Mouse (Mus musculus) spleen, postnatal 4 days (tissue): ENCODE results near the gene Nr5a2.

Source experiments
- DNase-seq, 2 experiments: peaks; one replicate each; pipeline ENCODE4 v3.0.0; 2022; ENCODE audit warnings: low spot score in 2 of 2

Gene Nr5a2

DNA sequence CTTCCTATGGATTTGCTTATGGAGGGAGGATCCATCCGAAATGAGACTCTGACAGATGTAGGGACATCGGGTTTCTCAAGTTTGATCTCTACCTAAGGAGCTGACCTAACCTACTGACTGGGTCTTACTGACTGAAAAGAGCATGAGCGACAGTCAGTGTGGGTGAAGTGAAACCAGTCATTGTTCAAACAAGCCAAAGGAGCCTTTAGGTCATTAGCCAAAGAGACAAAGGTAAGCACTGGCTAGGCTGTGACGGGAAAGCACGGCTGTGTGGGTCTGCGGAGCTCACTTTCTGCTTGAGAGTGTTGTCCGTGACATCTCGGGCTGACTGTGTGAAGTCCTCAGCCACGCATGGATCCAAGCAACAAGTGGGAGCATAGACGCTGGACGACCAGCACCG lies 50.1 kb downstream of the Nr5a2 start:
- no peak for DNase-seq

DNA sequence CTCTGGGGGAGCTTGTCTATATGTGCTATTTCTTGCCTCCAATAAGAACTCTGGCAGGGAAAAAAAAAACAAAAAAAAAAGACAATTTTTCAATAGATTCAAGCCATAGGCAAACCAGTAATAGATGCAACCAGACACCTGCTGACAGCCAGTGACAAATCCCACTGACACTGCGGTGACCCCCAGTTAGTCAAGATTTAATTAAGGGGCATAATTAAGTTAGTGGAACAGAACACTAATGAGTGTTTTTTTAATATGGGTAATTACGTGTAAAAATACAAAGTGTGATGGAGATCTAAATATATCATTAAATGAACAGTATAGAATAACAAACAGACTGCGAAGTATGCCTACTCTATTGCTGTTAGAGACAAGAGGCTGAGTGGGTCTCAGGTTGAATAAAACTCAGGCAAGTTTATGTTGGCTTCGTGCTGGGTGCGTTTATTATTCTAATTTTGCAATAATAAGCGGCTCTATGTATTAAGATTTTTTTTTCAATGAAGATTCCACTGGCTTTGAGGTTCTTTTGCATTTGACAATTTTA lies 50.7 kb downstream of the Nr5a2 start:
- no peak for DNase-seq

DNA sequence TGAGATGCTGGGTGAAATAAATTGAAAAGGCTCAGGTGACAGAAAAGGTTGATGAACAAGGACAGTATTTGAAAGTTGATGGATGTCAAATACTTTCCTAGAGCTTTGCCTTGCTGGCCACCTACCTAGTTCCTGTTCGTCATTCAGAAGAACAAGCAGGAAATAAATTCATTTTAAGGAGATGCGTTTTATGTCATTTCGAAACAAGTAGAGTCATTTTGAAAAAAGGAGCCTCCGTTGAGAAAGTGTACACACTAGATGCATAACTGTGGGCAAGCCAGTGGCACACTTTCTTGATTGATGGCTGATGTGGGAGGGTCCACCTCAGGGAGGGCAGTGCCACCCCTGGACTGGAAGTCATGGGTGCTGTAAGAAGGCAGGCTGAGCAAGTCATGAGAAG lies 62.1 kb downstream of the Nr5a2 start:
- no peak for DNase-seq

DNA sequence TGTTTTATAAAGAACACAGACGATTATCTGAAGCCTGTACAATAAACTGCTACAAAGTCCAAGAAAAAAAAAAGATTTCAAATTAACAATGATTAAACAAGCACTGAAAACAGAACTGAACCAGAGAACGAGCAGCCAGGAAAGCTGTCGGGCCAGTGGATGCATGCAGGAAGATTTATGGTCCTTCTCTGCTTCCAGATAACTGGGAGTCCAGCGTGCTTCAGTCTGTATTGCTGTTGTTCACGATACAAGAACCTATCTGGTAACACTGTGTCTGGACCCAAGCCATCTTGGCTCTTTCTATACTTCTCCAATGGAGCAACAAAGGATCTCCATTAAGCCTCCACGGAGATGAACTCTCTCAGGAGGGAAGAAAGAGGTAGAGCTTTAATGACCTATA lies 63.9 kb downstream of the Nr5a2 start:
- no peak for DNase-seq

DNA sequence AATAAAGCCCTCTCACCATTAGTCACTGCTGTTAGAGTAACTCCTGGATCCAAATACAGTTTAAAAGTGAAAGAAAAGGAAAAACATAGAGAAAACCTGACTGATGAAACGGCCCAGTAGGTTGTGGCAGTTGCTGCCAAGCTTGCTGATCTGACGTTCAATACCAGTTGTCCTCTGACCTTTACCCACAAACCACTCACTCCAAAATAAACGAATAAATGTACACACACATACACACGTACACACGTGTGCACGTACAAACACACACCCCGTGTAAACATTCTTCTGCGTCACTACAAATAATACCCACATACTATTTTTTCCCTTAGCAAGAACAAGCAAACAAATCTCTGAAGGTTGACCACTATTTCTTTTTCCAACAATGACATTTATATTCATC lies 64.4 kb downstream of the Nr5a2 start:
- DNase-seq: no peak

DNA sequence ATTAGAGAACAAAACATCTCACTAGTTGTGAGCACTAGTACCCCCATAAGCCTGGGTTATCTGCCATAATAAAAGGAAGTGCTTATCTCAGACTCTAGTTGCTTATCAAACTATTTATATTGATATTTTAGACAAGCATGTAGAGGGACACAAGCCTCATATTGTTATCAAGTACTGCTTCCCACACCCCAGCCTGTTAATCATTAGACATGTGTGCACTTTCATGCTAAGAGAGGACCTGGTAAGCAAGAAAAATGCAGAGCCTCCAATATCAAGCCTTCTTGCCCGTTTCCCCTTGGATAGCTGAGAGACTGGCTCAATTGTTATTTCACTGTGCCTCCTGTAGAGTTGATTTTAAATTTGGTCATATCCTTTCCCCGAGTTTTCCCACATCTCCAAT lies 65.5 kb downstream of the Nr5a2 start:
- DNase-seq: no peak

DNA sequence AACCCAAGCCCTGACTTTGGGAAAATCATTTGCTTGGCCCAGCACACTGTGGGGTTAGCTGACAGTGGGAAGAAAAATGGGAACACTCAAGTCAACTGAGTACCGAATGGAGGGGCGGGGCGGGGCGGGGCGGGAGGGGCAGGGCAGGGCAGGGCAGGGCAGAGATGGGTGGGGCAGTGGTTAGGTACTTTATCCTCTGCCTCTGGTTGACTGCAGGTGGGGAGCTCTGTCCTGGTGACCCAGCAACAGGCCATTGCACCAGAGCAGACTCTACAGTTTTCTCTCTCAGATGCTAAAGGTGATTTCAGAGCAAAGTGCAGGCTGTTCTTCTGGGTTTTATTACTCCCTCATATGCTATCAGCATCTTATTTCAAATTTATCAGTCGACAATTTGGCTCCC lies 67.1 kb downstream of the Nr5a2 start:
- no peak for DNase-seq

DNA sequence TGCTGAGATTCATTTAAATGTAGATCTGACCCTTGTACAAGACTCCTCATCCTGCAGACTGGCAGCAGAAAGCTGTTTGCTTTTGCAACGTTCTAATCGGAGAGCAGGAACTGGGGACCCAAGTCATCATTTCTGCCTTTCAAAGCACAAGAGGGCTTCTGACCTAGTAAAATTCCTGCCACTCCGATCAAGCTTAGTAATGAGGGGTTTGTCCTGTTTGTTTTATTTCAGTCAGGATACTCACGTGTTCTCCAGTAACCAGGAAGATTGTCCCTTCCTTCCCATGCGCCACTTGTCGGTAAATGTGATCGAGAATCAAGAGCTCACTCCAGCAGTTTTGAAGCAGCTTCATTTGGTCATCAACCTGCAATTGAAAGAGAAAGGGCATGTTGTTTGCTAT lies 69.8 kb downstream of the Nr5a2 start:
- no peak for DNase-seq

DNA sequence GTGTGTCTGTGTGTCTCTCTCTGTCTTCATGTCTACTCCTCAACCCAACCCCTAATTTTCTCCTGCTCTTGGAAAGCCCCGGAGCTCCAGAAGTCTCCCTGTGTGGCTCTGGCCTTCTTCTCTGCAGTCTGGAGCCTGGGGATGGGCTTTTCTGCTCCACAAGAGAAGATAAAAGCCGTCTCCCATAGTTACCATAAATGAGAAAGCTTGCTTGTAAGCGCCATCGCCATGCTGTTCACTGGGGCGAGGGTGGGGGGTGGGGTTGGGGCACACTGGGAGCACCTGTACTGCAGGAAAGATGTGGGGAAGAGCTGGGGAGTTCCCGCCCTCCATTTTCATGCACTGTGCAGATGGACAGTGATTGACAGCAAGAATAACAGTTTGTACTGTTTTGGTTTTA lies 71.5 kb downstream of the Nr5a2 start:
- no peak for DNase-seq

DNA sequence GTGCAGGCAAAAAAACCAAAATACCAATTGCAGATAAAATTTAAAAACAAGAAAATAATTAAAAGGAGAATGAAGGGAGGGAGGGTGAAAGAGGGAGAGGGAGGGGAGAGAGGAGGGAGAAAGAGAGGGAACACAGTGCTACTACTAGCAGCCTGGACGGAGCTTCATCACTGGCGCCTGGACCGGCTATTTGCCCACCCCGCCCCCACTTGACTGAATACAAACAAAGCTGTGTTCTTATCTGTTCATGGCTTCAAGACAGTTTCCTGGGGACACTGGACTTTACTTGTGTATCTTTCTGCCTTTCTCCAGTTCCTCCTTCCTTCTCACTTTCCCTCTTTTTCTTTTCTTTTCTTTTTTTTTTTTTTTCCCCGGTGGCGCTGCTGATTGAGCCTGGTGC lies 73.6 kb downstream of the Nr5a2 start:
- no peak for DNase-seq

DNA sequence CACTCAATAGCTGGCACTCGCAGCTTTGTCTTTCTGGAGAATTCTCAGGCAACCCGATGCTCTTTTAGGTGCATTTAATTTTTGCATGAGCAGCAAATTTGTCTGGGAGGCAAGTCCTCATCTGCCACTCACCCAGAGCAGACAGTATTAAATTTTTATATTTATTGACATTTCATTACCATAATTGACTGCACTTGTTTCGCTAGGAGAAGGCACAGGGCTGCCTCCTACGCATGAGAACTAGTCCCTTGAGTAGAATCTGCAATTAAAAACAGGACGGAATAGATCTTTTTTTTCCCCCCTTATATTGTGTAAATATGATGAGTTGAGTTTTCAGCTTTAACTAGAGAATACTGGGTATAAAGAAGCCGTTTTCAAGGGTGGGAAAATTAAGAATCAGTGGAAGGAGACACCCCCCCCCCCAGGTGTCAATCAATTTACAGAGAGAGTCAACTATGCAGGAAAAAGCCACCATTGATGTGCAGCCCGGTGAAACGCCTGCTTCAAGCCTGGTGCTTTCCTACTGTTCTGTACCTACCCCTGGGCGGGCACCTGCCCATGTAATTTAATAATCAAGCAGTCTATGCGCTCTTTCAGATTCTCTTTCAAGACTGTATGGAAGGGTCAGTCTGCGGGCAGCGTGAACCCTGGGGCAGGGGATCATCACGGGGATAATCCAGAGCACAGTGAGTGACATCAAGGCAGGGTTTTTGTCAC lies 76.6 kb downstream of the Nr5a2 start:
- DNase-seq: no peak

DNA sequence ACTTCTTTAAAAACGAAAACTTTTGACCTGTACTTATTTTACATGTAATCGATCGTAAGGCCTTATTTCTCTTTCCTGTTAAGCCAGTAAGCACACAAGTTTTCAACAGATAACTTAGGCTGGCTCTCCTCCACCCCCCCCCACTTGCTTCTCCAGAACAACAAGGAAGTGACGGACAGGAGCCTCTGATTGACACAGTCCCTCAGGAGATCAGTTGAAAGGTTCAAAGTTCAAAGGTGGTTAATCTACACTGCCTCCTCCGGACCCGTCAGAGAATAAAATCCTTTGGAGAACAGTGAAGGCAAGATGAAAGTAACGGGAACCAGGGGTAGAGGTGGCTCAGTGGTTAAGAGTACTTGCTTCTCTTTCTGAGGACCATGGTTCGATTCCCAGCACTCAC lies 80.0 kb downstream of the Nr5a2 start:
- no peak for DNase-seq

DNA sequence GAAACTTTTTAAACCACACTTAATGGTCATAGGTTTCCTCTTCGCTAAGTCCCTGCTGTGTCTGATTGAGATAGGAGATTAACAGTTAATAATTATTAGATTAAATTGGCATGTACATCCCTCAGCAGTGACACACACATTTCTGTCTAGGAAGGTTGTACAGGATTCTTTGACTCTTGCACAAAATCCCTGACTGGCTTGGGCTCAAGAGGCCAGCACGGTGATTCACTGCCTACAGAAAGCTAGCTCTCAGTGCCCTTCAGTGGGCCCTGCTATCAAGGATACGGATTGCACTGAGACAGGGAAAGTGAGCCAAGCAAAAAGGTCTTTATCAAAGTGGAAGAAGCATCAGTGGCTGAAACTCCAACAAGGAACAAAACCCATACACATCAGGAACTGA lies 85.2 kb downstream of the Nr5a2 start:
- no peak for DNase-seq

DNA sequence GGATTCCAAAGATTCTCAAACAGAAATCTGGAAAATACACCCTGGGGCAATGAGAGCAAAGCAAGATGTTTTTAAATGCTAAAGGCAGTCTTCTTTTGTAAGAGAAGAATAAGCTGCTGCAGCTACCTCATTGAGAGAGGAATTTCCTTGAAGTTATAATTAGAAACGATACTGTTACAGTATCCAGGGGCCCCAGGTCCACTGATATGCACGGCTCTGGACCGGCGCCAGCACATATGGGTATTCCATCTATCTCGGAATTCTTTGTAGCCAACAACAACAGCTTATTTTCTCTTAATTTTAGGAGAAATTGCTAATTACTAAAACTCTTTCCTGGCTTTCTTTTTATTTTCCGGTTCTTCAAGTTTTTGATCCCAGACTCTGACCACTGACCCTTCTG lies 91.3 kb downstream of the Nr5a2 start:
- DNase-seq: no peak

DNA sequence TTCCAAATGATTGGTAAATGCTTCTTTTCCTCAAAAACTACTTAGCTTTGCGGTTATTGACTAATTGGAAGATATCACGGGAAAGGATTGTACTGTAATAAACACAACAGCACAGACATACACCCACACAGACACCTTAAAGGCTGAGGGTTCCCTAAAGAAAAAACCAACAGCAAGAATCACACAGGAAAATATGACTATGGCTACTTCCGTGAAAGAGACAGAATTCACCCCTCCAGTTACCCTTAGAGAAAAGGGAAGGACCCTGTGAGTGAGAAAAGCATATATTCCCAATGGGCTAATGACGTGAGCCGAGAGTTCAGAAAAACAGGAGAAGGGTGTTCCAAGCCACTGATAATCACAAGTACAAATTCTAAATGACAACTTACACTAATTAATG lies 92.0 kb downstream of the Nr5a2 start:
- no peak for DNase-seq

DNA sequence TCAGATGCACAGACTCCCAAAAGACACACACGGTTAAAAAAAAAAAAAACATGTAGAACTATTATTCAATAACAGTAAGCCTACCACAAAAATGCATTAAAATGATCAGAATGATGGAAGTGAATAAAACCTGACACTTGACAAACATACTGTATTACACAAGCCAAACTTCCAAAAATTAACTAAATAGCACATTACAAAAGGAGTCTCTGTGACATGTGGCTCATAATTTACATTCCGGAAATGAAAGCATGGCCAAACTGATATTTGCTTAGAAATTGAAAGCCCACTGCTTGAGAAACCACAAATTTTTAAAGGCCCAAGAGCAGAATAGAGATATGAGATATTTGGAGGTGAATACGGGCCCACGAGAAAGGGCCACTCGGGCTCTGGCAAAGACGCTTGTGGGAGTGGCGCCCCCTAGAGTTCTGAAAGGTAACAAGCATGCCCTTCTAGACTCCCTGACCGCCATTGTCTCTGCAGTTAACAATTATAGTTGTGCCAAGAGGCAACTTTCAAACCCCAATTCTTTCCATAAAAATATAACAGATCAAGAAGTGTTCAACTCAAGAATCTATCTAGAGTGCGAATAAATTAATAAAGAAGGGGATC lies 93.7 kb downstream of the Nr5a2 start:
- no peak for DNase-seq

DNA sequence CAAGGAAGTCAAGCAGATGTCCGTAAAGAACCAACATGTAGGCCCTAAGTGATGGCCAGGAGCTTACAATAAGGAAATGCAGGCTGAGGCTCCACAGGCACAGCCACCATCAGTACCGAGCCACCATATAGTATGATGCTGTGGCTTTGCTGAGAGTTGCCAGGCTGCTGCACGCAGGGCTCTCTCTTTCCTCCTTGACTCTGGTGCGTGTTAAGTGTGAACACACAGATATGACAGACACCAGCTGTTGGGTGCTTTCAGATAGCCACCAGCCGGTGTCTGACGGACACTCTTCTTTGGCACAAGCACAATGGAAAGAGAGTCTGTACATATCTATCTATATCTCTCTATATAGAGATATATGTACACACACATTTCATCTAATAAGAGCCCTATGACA lies 97.0 kb downstream of the Nr5a2 start:
- no peak for DNase-seq

DNA sequence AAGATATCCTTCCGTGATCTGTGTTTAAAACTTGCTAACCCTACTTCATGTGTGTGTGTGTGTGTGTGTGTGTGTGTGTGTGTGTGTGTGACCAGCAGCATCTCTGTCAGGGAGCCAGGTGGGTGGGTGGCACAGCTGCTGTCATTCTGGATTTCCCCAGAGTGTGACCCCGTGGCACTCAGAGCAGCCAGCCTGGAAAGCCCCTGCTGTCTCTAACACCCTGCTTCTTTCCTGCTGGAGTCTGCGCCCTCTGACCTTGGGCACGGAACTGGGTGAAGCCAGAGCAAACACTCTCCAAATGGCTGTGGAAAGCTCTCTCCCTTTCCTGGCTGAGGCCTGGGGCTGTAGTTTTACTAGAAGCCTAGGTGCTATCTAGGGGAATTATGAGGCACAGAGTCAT lies 100.8 kb downstream of the Nr5a2 start:
- DNase-seq: no peak

DNA sequence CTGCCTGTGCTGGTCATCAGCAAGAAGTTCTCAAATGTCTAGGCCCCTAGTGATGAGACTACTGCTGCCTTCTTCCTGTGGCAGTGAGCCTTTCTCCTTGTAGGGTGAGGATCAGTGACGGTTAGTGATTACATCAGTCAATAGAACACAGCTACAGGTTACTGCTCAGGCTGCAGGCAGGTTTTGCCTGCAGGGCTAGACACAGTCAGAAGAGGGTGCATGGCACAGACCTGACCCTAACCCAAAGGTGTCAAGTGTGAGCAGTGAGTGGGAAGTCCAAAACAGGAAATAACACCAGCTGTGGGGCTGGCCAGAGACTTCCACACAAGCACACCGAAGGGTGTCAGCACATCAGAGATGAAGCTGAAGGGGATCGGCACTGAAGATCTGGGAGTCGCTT lies 101.5 kb downstream of the Nr5a2 start:
- DNase-seq: no peak

DNA sequence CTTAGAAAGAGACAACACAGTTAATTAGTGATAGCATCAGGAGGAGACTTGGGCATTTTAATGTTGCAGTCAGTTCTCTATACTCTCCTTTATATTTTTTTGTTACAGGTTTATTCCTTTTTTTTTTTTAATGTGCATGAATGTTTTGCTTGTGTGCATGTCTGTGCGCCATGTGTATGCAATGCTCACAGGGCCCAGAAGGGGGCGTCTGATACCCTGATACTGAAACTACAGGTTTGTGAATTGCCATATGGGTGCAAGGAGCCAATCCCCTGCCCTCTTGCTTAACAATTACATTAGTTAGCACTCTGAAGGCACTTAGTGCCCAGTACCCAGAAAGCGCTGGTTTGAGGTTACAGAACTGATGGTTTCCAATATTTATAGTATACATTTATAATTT lies 104.1 kb downstream of the Nr5a2 start:
- no peak for DNase-seq

DNA sequence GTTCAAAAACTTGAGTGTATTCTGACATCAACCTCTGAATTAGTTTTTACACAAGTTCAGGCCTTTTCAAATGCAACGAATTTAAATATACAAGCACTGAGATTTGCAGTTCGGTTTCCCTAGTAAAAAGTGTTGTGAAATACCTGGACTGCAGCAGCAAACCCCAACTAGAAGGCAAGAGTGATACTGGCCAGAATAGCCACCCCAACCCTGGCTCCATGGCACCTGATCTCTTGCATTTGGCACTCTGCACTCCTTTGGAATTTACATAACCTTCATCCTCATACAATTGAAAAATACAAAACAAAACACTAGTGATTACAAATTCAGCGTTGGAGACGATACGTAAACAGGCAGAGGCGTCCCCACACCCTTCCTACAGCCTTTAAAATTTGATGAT lies 111.5 kb downstream of the Nr5a2 start:
- DNase-seq: no peak

DNA sequence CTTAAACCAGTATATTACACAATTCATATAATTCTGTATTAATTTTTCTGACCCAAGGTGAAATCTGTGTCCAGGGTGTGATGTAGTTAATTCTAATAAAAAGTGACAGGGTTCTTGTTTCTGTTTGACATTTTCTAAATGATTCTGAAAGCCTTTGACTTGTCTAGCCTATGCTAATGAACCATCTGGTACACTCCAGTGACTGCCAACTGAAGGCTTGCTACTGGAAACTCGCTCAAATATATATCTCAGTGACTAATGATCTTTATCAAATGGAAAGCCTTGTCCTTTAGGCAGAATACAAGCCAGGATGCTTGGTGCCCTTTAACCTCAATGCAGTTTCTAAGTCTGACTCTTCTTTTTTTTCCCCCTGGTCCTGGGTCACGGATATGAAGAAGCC lies 114.2 kb downstream of the Nr5a2 start:
- no peak for DNase-seq

DNA sequence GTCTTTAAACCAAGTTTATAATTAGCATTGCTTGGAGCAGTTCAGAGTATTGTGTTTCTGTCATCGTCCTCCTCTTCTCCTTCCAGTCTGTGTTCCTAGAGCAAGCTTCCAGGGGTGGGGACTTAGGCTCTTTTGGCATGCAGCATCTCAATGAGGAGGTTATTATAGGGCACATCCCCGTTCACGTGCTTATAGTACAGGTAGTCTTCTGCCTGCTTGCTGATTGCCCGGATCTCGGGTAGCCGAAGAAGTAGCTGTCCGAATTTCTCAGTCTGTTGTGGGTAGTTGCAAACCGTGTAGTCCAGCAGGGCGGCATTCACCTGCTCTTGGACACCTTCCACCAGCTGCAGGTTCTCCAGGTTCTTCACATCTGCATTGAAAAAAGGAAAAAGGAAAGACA lies 114.9 kb downstream of the Nr5a2 start:
- no peak for DNase-seq

DNA sequence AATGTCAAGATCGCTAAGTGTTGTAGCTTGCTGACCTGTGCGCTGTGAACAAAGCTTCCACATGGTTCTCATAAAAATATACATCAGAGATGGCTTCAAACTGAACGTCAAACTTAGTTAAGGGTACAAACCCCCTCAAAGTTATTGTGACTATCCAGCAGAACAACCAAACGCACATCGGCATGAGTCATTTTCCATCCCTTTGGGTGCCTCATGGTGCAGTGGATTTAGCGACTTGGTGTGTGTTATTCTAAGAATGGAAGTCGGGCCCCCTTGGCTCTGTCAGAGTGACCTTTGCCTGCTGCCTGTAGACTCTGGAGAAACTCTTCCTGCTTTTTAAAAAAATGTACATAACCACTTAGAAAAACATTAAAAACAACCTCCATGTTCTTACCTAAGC lies 119.7 kb downstream of the Nr5a2 start:
- DNase-seq: no peak
